In genomic region chr2:163146001-163146400, GRCm38 (mm10) we compare ENCODE assay signal across 31 mouse cellular contexts. TPM values are rescaled to one million over a fixed set of nuclear protein-coding genes. Genes with fewer than 3 reads are reported as not detected.
DNase-seq lines count a peak whose midpoint lies in the region; ATAC-seq and TF ChIP-seq lines count a peak whose summit lies in the region.
"Had no signal": no experiment of that assay in that cellular context is flagged by ENCODE, and none has a peak within 500 bp of the region (broad histone marks: within the 10 kb centered on the region; RNA-seq: fewer than 3 reads in every experiment).

No protein-coding gene starts in this region.

- TF ChIP-seq CTCF in stomach, postnatal 0 days (IDR thresholded peaks at IDR 0.05; ENCODE audit: low read depth) = no peak

- H3K36me3 ChIP-seq in midbrain, embryonic 13.5 days = no peaks in the 10 kb centered on the region
- H3K36me3 ChIP-seq in midbrain, embryonic 11.5 days (ENCODE audit: control insufficient read depth, insufficient read depth, low read length) = no peaks in the 10 kb centered on the region
- H3K36me3 ChIP-seq in stomach, embryonic 14.5 days (ENCODE audit: control insufficient read depth, insufficient read depth, low read length) = no peaks in the 10 kb centered on the region
- H3K36me3 ChIP-seq in stomach, postnatal 0 days (ENCODE audit: control insufficient read depth, insufficient read depth, low read length) = no peaks in the 10 kb centered on the region
- H3K36me3 ChIP-seq: embryonic facial prominence, embryonic 13.5 days; embryonic facial prominence, embryonic 15.5 days; forebrain, embryonic 10.5 days; forebrain, embryonic 12.5 days; G1E had no signal

- H3K9me3 ChIP-seq in midbrain, embryonic 13.5 days = no peaks in the 10 kb centered on the region
- H3K9me3 ChIP-seq in midbrain, embryonic 11.5 days (ENCODE audit: control insufficient read depth, low read length) = no peaks in the 10 kb centered on the region
- H3K9me3 ChIP-seq in stomach, embryonic 14.5 days (ENCODE audit: control insufficient read depth, low read depth, low read length) = no peaks in the 10 kb centered on the region; the same call in 1 of the 2 replicates
- H3K9me3 ChIP-seq in stomach, postnatal 0 days (ENCODE audit: control insufficient read depth, low read length) = no peaks in the 10 kb centered on the region
- H3K9me3 ChIP-seq: embryonic facial prominence, embryonic 13.5 days; embryonic facial prominence, embryonic 15.5 days; forebrain, embryonic 12.5 days had no signal

- peaks cover 22% of the 10 kb centered on the region for H3K4me1 ChIP-seq in midbrain, embryonic 13.5 days (replicated peaks)
- H3K4me1 ChIP-seq in midbrain, embryonic 11.5 days (ENCODE audit: control insufficient read depth, insufficient read depth, low read length) = 0 out of 2 replicates have a peak, but pooled peaks cover 3% of the 10 kb centered on the region
- no peaks in the 10 kb centered on the region for H3K4me1 ChIP-seq in stomach, embryonic 14.5 days (ENCODE audit: control insufficient read depth, insufficient read depth, low read length)
- H3K4me1 ChIP-seq in stomach, postnatal 0 days (replicated peaks; ENCODE audit: control insufficient read depth, insufficient read depth) = no peaks in the 10 kb centered on the region
- H3K4me1 ChIP-seq: embryonic facial prominence, embryonic 15.5 days had no signal

- no peak overlapping the region for H3K4me2 ChIP-seq in midbrain, embryonic 13.5 days (replicated peaks)
- no peak overlapping the region for H3K4me2 ChIP-seq in midbrain, embryonic 11.5 days
- H3K4me2 ChIP-seq in stomach, embryonic 14.5 days (replicated peaks; ENCODE audit: low read depth, low read length) = no peak overlapping the region
- H3K4me2 ChIP-seq in stomach, postnatal 0 days (replicated peaks; ENCODE audit: low read depth) = no peak overlapping the region
- H3K4me2 ChIP-seq: embryonic facial prominence, embryonic 13.5 days; embryonic facial prominence, embryonic 15.5 days; forebrain, embryonic 12.5 days had no signal

- DNase-seq in midbrain, embryonic 11.5 days (ENCODE audit: low spot score, missing footprints) = no peak
- DNase-seq in stomach, postnatal 0 days (ENCODE audit: low spot score) = no peak
- DNase-seq in R1 (ENCODE audit: low read depth, low spot score) = peak; percentile 73
- DNase-seq in kidney, adult 11 months = no peak
- DNase-seq in adrenal gland, adult 2 months = no peak
- DNase-seq: adrenal gland, postnatal 10 days; adrenal gland, postnatal 25 days; cerebellum, adult 11 months; cerebellum, adult 18-20 months; cerebellum, adult 8-10 months; cerebellum, adult 9-11 months; cerebellum, postnatal 14 days; cerebellum, postnatal 36 days; embryo, embryonic 11 days had no signal

- no peak overlapping the region for H3K9ac ChIP-seq in midbrain, embryonic 13.5 days (replicated peaks)
- H3K9ac ChIP-seq in midbrain, embryonic 11.5 days (ENCODE audit: low read length) = no peak overlapping the region
- no peak overlapping the region for H3K9ac ChIP-seq in stomach, embryonic 14.5 days (replicated peaks; ENCODE audit: low read depth, low read length)
- H3K9ac ChIP-seq in stomach, postnatal 0 days (ENCODE audit: low read length) = no peak overlapping the region
- H3K9ac ChIP-seq: embryonic facial prominence, embryonic 13.5 days; embryonic facial prominence, embryonic 15.5 days; forebrain, embryonic 12.5 days had no signal

- H3K4me3 ChIP-seq in midbrain, embryonic 13.5 days (replicated peaks) = no peak overlapping the region
- no peak overlapping the region for H3K4me3 ChIP-seq in midbrain, embryonic 11.5 days (ENCODE audit: low read depth, low read length)
- H3K4me3 ChIP-seq in stomach, embryonic 14.5 days (ENCODE audit: low read depth, low read length) = no peak overlapping the region
- no peak overlapping the region for H3K4me3 ChIP-seq in stomach, postnatal 0 days (ENCODE audit: low read depth, low read length)
- H3K4me3 ChIP-seq: embryonic facial prominence, embryonic 13.5 days; embryonic facial prominence, embryonic 15.5 days; erythroblast, embryonic 14.5 days; forebrain, embryonic 10.5 days; forebrain, embryonic 12.5 days had no signal

- 83% methylated on average over 8 of the region's 8 CpGs for WGBS in midbrain, embryonic 13.5 days
- WGBS in midbrain, embryonic 11.5 days = 85% methylated on average over 8 of the region's 8 CpGs
- WGBS in stomach, embryonic 14.5 days = 86% methylated on average over 8 of the region's 8 CpGs
- WGBS in stomach, postnatal 0 days = 84% methylated on average over 8 of the region's 8 CpGs

- ATAC-seq in midbrain, embryonic 13.5 days = peak; percentile 28; the same call in 1 of the 2 replicates
- no peak for ATAC-seq in midbrain, embryonic 11.5 days (ENCODE audit: low FRiP score)
- 0 out of 2 replicates have a peak, but pooled peaks have one; percentile 18 for ATAC-seq in stomach, embryonic 14.5 days (ENCODE audit: insufficient number of reproducible peaks, insufficient read depth, low FRiP score, low read depth)
- ATAC-seq in stomach, postnatal 0 days (ENCODE audit: low FRiP score, low TSS enrichment) = no peak
- ATAC-seq: activated CD4-positive, CD25-positive, alpha-beta regulatory T cell, adult 4 months; forebrain, embryonic 14.5 days; forebrain, embryonic 16.5 days; Patski had no signal

- H3K27me3 ChIP-seq in midbrain, embryonic 13.5 days = no peaks in the 10 kb centered on the region
- no peaks in the 10 kb centered on the region for H3K27me3 ChIP-seq in midbrain, embryonic 11.5 days (ENCODE audit: control insufficient read depth, insufficient read depth, low read length)
- H3K27me3 ChIP-seq in stomach, embryonic 14.5 days (ENCODE audit: control insufficient read depth, insufficient read depth, low read length) = no peaks in the 10 kb centered on the region
- H3K27me3 ChIP-seq in stomach, postnatal 0 days (ENCODE audit: control insufficient read depth, insufficient read depth, low read length) = no peaks in the 10 kb centered on the region

- no peak for TF ChIP-seq EP300 in stomach, postnatal 0 days (optimal IDR thresholded peaks at IDR 0.05)

- H3K27ac ChIP-seq in midbrain, embryonic 13.5 days = no peak overlapping the region
- H3K27ac ChIP-seq in midbrain, embryonic 11.5 days (ENCODE audit: low read depth, low read length) = no peak overlapping the region
- H3K27ac ChIP-seq in stomach, embryonic 14.5 days (ENCODE audit: low read length) = no peak overlapping the region
- no peak overlapping the region for H3K27ac ChIP-seq in stomach, postnatal 0 days (replicated peaks)
- H3K27ac ChIP-seq: embryonic facial prominence, embryonic 13.5 days; embryonic facial prominence, embryonic 15.5 days; forebrain, embryonic 10.5 days; forebrain, embryonic 12.5 days had no signal

RNA-seq across cellular contexts. Expression of gene Tox2, which starts 56.9 kb away (rescaled TPM):
- polyA plus RNA-seq in midbrain, embryonic 13.5 days (2015; fragmentation: Nextera tagmentation; extraction: Ambion mirVana) = 38.8 and 44.2 TPM in 2 replicates
- polyA plus RNA-seq in midbrain, embryonic 11.5 days (2014; fragmentation: Nextera tagmentation; extraction: Ambion mirVana) = 37.3 and 38.2 TPM in 2 replicates
- polyA plus RNA-seq in stomach, embryonic 14.5 days (2014; fragmentation: Nextera tagmentation; extraction: Ambion mirVana) = 5.6 and 7.1 TPM in 2 replicates
- polyA plus RNA-seq in stomach, postnatal 0 days (2015; fragmentation: Nextera tagmentation; extraction: Ambion mirVana) = 0.98 and 1.5 TPM in 2 replicates
- 1 to 10 TPM; 4.0 to 7.4 TPM for total RNA-seq in adrenal gland, adult 2 months (2021)
- polyA plus RNA-seq in adrenal gland, adult 2 months (2012; rRNA removed) = 8.0 and 32.8 TPM in 2 replicates
- total RNA-seq: common myeloid progenitor, adult 5-6 weeks; G1E had no signal
- polyA plus RNA-seq: G1E, Patski had no signal

RNA-seq across cellular contexts. Expression of gene Gtsf1l, which starts 58.3 kb away (rescaled TPM):
- not detected in 2 replicates for polyA plus RNA-seq in midbrain, embryonic 13.5 days (2015; fragmentation: Nextera tagmentation; extraction: Ambion mirVana)
- not detected in 2 replicates for polyA plus RNA-seq in midbrain, embryonic 11.5 days (2014; fragmentation: Nextera tagmentation; extraction: Ambion mirVana)
- not detected in 2 replicates for polyA plus RNA-seq in stomach, embryonic 14.5 days (2014; fragmentation: Nextera tagmentation; extraction: Ambion mirVana)
- polyA plus RNA-seq in stomach, postnatal 0 days (2015; fragmentation: Nextera tagmentation; extraction: Ambion mirVana) = 0.16 TPM in 1 of 2 replicates, not detected in the other
- not detected for total RNA-seq in adrenal gland, adult 2 months (2021)
- polyA plus RNA-seq in adrenal gland, adult 2 months (2012; rRNA removed) = not detected in 2 replicates
- total RNA-seq: adrenal gland, adult 18-20 months; adrenal gland, postnatal 10 days; adrenal gland, postnatal 25 days; adrenal gland, postnatal 4 days; common myeloid progenitor, adult 5-6 weeks had no signal
- polyA plus RNA-seq: activated CD4-positive, CD25-positive, alpha-beta regulatory T cell, adult 4 months; brain, embryonic 14.5 days; embryonic facial prominence, embryonic 11.5 days; embryonic facial prominence, embryonic 13.5 days; erythroblast, embryonic 14.5 days; forebrain, embryonic 10.5 days; forebrain, embryonic 12.5 days; forebrain, embryonic 16.5 days; G1E; Patski had no signal

Comparison
In these comparisons a context has a peak if more than half of its experiments do, and no peak if none do; other contexts are left out.
1. ATAC-seq: peak in midbrain, embryonic 13.5 days (single experiment) and stomach, embryonic 14.5 days (single experiment); none in midbrain, embryonic 11.5 days (single experiment) and stomach, postnatal 0 days (single experiment).